Mouse (Mus musculus): ENCODE measurements around the gene Slc25a43.
"Not testable (repeated sequence)": the region's sequence is repeated elsewhere in the genome, so short reads cannot be mapped to it uniquely, and the experiment has no call there.

Slc25a43 gene

DNA sequence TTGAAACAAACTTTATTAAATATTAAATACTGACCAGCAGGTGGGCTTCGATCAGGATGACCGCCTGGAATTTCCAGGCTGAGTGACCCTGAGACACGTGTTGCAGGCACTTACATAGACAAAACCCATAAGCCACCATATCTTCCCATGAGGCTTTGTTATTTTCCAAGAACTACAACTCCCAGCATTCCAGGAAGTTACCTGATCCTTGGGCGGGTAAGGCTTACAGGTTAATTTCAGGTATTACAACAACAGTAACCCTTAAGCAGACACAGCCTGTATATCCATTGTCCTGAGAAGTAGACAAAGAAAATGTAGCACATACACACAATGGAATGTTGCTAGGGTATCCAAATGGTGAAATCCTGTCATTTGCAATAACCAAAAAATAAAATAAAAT lies 45.9 kb downstream of the Slc25a43 start:
- DNase-seq (ENCODE audit: low read depth, low spot score) = no peak

DNA sequence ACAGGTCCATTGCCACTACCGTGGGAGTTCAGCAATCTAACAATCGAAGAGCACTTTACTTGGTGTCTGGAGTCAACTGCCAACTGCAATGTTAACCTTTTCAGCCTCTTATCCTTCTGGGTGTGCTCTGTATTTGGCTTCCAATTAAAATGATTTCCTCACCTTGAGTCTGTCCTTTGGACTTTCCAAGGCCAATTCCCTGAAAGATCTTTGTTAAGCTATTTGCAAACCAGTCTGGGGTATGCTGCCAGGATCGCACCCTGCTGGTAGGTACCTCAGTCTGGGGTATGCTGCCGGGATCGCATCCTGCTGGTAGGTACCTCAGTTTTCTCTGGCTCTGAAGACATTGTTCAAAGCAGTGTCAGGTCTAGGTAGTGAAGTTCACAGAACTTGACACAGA lies 51.1 kb downstream of the Slc25a43 start:
- DNase-seq (ENCODE audit: low read depth, low spot score) = no peak

DNA sequence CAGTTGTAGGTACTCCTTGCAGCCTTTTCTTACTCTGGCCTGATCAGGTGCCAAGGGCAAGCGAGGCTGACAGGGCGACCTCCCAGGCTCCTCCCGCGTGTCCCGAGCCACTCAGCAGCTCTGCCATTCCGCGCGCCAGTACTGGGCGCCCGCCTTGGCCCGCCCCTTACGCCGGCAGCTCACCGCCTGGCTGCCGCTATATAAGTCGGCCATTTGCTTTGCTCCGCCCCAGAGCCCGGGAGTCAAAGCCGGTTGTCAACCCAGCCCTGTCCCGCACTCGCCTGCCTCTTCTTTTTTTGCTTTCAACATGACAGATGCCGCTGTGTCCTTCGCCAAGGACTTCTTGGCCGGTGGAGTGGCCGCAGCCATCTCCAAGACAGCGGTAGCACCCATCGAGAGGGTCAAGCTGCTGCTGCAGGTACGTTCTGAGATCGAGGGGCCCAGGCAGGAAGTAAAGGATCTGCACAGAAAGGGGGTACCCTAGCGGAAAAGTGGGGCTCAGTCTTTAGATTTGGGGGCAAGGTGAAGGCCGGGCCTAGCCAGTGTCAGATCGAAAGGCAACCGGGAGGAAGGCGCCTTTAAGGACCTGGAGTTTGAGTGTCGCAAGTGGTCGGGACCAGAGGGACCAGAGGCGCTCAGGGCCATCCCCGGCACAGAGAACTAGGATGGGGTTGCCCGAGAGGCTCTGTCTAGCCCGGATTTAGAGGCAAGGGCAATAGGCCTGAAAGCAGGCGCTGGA lies 52.1 kb downstream of the Slc25a43 start, which contains the start of gene Slc25a5:
Gene Slc25a5 (plus strand): TSS at position 228 of the 739 bp plus-strand sequence.
- peak; percentile 52 for DNase-seq (ENCODE audit: low read depth, low spot score)

DNA sequence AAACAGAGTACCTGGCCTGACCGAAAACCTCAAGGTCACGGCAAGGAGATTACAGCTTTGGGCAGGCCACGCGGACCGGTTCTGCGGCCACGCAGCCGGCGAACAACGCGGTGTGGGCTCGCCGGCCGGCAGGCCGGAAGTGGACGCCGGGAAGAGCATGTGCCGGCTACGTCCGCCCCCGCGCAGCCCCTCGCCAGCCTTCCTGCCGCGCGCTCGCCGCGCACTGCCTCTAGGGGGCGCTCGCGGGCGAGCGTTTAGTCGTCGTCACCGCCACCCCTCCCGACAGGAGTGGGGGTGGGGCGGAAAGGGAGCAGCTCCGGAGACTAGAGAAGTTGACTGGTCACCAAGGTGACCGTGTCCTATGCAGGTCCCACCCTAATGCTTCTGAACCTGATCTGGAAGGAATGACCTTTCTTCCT lies 52.7 kb downstream of the Slc25a43 start:
- peak; percentile 48 for DNase-seq (ENCODE audit: low read depth, low spot score)

DNA sequence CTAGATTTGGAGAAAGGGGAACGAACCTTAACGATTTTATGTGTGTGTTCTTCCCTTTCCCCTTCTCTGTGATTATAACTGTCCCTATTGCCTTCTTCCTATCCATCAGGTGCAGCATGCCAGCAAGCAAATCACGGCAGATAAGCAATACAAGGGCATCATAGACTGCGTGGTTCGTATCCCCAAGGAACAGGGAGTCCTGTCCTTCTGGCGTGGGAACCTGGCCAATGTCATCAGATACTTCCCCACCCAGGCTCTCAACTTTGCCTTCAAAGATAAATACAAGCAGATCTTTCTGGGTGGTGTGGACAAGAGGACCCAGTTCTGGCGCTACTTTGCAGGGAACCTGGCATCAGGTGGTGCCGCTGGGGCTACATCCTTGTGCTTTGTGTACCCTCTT lies 53.3 kb downstream of the Slc25a43 start:
- DNase-seq (ENCODE audit: low read depth, low spot score) = not testable (repeated sequence)

DNA sequence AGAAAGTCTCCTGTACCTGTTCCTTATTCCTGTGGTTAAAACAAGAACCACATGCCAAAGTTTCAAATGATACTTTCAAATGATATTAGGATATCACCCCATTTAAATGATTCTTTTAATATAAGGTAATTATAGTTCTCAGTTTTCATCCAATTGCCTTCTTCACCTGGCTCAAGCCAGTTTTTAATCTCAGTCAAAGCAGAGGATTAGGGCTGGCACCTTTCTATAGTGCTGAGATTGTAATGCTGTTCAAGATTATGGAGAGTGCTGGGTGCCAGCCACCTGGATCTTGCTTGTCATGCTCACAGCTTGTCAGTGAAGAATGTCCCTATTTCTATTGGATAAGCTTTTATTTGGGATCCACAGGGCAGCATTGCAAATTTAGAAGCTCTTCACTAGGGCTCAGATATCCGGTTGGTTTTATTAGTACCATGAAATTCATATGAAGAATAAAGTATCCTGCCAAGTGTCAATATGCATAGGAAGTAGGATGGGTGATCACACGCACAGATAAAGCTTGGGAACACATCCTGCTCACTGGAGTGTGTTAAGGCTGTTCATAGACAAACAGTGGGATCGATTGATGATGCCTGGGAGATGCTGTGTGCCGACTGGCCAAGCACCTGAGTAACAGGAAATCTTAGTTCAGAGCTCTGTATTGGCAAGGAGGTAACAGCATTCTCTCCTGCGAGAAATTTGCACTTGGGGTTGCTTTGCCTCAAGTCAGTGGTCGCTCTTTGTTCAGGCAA lies 55.8 kb downstream of the Slc25a43 start:
- no peak for DNase-seq (ENCODE audit: low read depth, low spot score)

DNA sequence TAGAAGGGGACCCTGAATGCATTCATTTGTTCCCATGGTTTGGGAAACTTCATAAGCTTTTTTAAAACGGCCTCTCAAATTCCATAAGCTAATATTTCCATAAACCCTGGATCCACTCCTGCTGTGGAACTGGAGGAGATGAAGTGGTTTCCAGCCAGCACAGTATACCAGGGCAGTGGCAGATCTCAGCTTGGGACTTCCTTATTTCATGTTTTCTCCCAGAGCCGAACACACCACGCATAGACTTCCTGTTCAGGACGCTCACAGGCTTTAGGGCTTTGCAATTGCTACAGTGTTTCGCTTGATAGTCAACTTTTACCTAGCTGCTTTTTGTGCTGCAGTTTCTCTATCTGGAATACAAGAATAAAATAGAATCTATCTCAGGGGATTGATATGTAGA lies 59.7 kb downstream of the Slc25a43 start:
- DNase-seq (ENCODE audit: low read depth, low spot score) = no peak

DNA sequence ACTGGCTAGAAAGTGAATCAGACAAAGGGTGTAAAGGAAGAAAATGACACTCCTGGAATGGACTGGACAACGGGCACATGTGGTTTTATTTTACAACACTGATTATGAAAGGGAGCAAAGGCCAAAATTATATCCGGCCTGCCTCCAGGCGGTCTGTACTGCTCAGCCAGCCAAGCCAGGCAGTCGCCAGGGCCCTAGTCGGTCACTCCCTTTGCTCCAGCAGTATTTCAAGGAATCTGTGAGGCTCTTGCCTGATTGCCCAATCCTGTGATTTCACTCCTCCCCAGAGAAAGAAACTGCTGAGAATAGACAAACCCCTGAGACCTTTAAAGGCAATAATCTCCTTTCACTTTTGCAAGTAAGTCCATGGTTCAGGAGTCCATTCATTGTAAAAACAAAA lies 60.7 kb downstream of the Slc25a43 start:
- DNase-seq (ENCODE audit: low read depth, low spot score) = no peak

DNA sequence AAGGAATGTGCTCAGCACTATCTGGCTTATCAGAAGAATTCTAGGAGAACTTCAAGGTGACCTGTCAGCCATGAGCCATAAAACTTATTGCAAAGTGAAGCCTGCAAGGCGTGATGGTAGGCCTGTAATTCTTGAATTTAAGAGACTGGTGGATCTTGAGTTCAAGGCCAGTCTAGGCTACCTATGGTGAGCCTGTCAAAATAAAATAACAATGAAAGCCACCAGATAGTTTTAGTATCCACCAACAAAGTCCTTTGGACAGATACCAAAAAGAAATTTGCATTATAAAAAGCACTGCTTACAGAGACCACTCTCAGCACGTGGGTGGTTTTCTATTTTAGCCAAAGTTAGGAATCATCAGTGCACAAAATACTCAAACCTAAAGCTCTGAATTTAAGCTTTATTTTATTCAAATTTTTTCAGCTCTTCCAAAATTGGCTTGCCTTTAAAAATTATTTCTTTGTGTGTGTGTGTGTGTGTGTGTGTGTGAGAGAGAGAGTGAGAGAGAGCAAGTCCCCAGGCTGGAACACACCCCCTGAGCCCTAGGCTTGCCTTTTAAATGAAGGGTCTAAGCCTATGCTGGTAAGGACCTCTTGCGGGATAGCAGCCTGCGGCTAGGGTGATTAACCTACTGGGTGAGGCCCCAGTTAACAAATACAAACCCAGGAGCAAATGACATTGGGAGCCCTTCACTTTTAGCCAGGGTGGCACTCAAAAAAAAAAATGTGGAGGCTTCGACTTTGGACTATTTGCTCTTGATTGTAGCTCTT lies 62.2 kb downstream of the Slc25a43 start:
- no peak for DNase-seq (ENCODE audit: low read depth, low spot score)

DNA sequence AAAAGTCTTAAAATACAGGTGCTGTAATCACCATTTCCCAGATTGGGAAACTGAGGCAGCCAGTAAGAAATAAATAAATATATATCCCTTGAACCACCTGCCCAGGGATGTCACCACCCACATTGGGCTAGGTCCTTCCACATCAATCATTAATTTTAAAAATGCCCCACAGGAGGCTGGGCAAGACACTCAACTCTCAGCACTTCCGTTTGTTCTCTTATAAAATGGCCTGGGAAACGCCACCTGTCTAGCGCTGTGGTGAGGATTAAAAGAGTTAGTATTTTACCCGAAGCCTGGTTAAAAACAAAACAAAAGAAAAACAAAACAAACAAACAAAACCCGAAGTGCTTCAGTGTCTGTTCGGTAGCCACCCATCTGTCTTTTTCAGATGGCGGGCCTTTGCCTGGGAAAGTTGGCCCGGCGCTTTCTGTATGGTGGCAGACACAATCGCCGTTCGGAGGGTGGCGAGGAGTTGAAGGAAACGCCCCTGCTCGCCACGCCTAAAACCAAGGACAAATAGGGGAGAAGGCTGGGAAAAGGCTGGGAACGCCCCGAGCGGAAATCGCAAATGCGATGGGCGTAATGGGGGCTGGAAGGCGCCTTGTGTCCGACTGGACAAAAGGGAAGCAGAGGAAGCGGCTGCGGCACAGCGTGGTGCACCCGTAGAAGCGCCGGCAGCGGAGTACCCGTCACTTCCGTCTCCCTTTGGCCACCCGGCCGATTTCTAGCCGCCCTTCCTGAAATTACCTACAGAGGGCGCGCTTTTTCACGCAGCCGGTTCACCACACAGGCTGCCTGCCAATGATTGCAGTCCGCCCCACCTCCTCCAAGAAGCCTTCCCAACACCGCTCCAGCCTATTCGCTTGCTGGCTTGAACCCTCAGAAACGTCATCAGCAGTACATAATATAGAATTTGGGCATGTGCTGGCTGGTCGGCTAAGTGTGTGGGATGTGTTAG lies 64.2 kb downstream of the Slc25a43 start:
- peak; percentile 79 for DNase-seq (ENCODE audit: low read depth, low spot score)

DNA sequence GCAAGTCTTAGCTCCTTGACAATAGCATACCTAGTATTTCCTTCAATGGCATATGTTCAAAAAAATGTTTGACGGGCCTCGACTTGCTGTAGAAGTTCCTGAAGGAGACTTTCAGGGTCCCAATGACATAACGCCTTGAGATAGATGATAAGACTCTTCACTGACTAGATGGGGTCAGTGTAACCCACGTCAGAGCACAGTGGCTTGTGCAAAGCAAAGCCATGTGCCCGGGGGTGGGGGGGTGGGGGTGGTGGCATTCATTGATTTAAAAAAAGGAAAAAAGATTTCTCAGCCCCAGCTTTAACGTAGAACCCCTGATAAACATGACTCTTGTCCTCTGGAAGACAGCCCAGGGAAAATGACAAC lies 64.8 kb downstream of the Slc25a43 start:
- no peak for DNase-seq (ENCODE audit: low read depth, low spot score)

DNA sequence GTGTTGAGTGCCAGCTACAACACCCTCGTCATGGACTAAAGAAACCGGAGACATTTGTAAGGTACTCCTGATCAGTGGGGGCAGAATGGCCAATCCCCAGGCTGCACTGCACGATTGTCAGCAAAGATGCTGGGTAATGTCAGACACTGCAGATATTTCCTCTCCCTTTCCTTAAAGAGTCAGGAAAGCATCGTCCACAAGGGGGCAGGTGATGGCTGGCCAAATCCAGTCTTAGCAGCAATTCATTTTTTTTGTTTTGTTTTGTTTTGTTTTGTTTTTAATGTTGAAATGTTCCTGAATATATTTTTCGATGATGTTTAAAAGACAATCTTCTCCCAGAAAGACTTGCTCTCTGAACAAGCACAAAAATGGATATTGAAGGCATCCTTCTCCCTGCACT lies 67.9 kb downstream of the Slc25a43 start:
- DNase-seq (ENCODE audit: low read depth, low spot score) = no peak

DNA sequence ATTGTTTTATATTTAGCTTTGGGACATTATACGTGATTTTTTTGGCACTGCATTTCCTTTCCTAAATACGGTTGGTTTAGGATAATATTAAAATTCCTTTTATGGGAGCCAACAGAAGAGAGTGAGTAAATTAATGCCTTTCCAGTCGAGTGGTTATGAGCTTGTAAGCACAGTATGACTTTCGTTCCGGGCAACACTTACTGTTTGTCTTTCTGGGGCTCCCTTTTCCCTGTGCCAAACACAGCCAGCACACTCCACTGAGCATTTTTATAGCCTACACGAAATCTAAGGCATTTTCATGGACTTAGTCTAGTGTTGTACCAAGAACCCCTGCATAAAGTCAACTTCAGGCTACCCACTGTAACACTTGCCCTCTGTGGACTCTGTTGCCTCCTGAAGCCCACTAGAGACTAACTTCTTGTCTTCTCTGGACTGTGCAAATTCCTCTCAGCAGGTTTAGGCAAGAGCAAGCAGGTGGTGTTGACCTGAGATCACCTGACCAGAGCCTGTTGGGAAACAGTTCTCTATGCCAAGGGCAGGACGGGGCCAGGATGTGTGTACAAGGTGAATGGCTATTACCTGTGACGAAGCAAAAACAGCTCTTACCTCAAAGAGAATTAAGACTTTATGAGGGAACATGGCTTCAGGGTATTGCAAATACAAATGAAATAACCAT lies 70.8 kb downstream of the Slc25a43 start:
- DNase-seq (ENCODE audit: low read depth, low spot score) = no peak

DNA sequence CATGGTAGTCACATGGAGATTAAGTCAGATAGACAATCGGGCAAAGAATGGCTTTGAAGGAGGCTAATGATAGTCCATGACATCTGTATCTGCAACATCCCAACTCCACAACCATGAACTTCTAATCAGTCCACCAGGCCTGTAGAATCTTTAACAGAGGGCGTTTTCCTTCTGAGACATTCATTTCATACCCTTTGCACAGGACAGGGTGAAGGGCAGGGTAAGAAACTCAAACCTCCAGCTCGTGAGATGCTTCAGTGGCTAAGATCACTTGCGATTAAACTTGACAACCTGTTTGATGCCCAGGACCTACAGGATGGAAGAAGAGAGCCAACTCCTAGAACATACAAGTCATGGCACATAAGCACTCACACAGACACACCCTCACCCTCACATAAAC lies 71.6 kb downstream of the Slc25a43 start:
- DNase-seq (ENCODE audit: low read depth, low spot score) = no peak

DNA sequence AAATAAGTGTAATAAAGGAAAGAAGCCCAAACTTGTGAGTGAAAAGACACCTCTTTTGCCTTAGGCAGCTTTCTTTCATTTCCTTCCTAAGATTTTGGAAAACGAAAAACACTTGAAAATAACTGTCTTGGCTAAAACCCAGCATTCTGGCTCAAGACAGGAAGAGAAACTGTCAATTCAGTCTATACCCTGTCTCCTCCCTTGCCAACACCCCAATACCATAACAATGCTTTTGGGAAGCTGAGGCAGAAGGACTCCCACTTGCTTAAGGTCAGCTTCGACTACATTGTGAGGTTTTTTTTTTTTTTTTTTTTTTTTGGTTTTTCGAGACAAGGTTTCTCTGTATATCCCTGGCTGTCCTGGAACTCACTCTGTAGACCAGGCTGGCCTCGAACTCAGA lies 72.0 kb downstream of the Slc25a43 start:
- no peak for DNase-seq (ENCODE audit: low read depth, low spot score)

DNA sequence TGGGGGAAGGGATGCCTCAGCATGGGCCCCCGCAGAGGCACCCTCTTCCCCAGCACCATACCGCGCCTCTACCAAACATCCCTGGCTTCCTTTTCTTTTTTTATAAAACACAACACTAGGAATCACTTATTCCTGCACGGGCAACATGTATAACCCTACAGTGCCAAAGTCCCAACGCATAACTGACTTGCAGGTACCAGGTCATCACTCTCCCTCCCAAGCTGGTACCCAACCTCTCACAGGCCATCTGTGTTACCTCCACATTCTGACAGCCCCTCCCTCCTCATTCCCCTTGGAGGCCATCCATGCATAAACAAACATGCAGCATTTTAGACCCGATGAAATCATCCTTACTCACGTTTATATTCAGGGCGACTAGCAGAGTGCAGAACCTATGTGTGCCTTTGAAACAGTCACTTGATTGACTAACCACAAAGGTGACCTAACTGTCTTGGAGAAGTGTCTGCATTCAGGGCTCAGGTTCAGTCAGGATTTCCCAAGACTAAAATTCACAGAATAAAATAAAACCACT lies 73.0 kb downstream of the Slc25a43 start:
- no peak for DNase-seq (ENCODE audit: low read depth, low spot score)

DNA sequence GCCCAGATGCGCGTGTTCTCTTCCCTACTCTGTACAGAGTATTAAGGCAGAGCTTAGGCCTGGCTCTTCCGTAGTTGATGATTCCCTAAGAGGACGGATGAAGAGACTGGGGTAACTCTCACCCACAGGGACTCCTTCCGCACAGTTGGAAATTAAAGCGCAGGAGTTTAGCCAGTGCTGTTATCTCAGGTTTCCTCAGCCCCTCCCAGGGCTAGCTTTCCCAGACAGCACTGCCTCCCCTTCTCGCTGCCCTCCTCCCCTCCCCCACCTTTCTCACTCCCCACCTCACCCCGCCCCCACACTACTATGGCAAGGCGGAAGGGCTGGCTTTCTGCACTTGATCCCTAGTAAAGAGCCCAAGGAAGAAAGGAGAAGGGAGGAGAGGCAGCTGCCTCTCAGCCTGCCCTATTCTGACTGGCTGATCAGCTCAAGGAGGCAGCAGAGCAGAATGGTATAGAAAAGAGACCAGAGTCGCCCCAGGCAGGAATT lies 73.5 kb downstream of the Slc25a43 start:
- DNase-seq (ENCODE audit: low read depth, low spot score) = no peak

DNA sequence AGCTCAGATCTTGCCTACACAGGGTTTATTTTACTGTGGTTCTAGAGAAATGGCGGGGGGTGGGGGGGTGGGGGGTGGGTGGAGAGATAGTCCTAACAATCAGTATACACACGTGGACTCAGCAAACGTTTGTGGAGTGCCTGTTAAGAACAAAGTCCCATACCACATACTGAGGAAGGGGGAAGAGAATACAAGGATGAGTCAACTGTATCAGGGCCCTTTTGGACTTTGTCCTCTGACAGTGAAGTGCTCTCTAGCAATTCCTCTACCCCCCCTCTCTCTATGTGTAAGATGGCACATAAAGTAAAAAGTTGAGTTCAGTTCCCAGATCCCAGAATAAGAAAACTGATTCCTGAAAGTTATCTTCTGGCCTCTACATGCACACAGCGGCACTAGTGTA lies 76.1 kb downstream of the Slc25a43 start:
- no peak for DNase-seq (ENCODE audit: low read depth, low spot score)

DNA sequence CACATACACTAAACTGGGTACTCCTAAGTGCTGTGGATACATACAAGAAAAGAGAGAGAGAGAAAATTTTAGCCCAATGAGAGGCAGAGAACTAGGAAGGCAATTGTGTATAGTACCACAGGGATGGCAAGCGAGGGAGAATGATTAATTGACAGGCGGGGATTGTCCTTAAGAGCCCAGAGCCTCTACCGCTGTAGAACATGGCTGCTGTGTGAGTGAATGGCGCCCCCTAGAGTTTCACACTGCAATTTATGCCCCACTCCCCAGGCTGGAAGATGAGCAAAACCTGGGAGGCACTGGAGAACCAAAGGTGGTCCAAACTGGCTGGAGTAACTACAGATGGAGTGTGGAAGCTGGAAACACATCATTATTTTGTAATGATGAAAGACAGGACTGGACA lies 76.7 kb downstream of the Slc25a43 start:
- DNase-seq (ENCODE audit: low read depth, low spot score) = no peak

All from telencephalon, adult 2 months (tissue).